Mouse (Mus musculus) neural tube, embryonic 14.5 days (tissue): ENCODE results near the gene Thap8. TPM values are rescaled to one million over a fixed set of nuclear protein-coding genes. Genes with fewer than 3 reads are reported as not detected.

Experiments used
- ATAC-seq: fragments of 200-750 bp; cut with Nextera tagmentation; 2 replicates; pipeline ENCODE4 v1.8.0; 2017; ENCODE audit warnings: low read depth, mild to moderate bottlenecking, moderate TSS enrichment, moderate library complexity
- H3K27ac ChIP-seq: fragments of 300-500 bp; sonication (generic); 2 replicates; pipeline ENCODE4 v1.5.1; 2014; ENCODE audit warnings: low read depth, mild to moderate bottlenecking, control low read depth, low read length, moderate library complexity, mixed read lengths
- H3K27me3 ChIP-seq: fragments of 300-500 bp; sonication (generic); 2 replicates; pipeline ENCODE4 v1.6.1; 2014; ENCODE audit warnings: low read length; ENCODE audit not compliant: control insufficient read depth, insufficient read depth
- H3K36me3 ChIP-seq: fragments of 300-500 bp; sonication (generic); 2 replicates; pipeline ENCODE4 v1.6.1; 2014; ENCODE audit warnings: low read length, mixed read lengths; ENCODE audit not compliant: control insufficient read depth, insufficient read depth
- H3K4me1 ChIP-seq: fragments of 300-500 bp; sonication (generic); 2 replicates; pipeline ENCODE4 v1.6.1; 2014; ENCODE audit warnings: low read length; ENCODE audit not compliant: control insufficient read depth, insufficient read depth
- H3K4me2 ChIP-seq: fragments of 300-500 bp; sonication (generic); 2 replicates; pipeline ENCODE4 v1.6.1; 2014; ENCODE audit warnings: mild to moderate bottlenecking, low read depth, low read length, control low read depth
- H3K4me3 ChIP-seq: fragments of 300-500 bp; sonication (generic); 2 replicates; pipeline ENCODE4 v1.5.1; 2014; ENCODE audit warnings: low read depth, low read length, control low read depth, mixed read lengths
- H3K9ac ChIP-seq: fragments of 300-500 bp; sonication (generic); replicated peaks from 2 replicates; pipeline ENCODE4 v1.6.1; 2014; ENCODE audit warnings: low read depth, mild to moderate bottlenecking, control low read depth, low read length, mixed read lengths
- H3K9me3 ChIP-seq: fragments of 300-500 bp; sonication (generic); 2 replicates; pipeline ENCODE4 v1.6.1; 2016; ENCODE audit warnings: low read length; ENCODE audit not compliant: control insufficient read depth
- WGBS: fragments of 180-500 bp; shearing (Covaris S2); extraction: QIAGEN DNeasy Blood & Tissue Kit; methylation state at CpG from one replicate; pipeline ENCODE4 v1.1.7; 2014; 5-methylcytosine and 5-hydroxymethylcytosine counted together
- polyA plus RNA-seq: library from polyadenylated mRNA; unstranded; fragments of >200 nt; fragmentation: Nextera tagmentation; extraction: Ambion mirVana; gene quantifications from 2 replicates; pipeline ENCODE4 v1.2.1, GENCODE M21; 2014

The Thap8 gene
- polyA plus RNA-seq, 1 experiment from 2014 or later = 1.0 TPM

GRCm38 (mm10) chr7:30320946-30321345, 41.1 kb downstream of the Thap8 start:
- ATAC-seq = no peak
- H3K9me3 ChIP-seq = no peaks in the 10 kb centered on the region

GRCm38 (mm10) chr7:30321539-30322284, 41.8 kb downstream of the Thap8 start, which contains the start of gene E130208F15Rik:
Gene E130208F15Rik (plus strand): TSS chr7:30321740.
- Histone ChIP-seq H3K4me1 (peaks cover 9% of the 10 kb centered on the region), H3K9ac (peak within 1 kb of the TSS; percentile 80), H3K36me3 (no peaks in the 10 kb centered on the region), H3K4me2 (peak within 1 kb of the TSS; percentile 85), H3K4me3 (peak within 1 kb of the TSS; percentile 85), H3K27me3 (no peaks in the 10 kb centered on the region), H3K27ac (peak within 1 kb of the TSS; percentile 82), H3K9me3 (no peaks in the 10 kb centered on the region)
- ATAC-seq = peak; percentile 62
- under 1% methylated on average over 63 of the region's 63 CpGs for WGBS

More at GRCm38 (mm10) chr7:30320946-30321345, 41.1 kb downstream of the Thap8 start:
- Histone ChIP-seq H3K4me3 (peak overlapping the region; percentile 85; the same call in 1 of the 2 replicates), H3K36me3 (no peaks in the 10 kb centered on the region), H3K27ac (no peak overlapping the region), H3K27me3 (no peaks in the 10 kb centered on the region), H3K4me1 (peaks cover 9% of the 10 kb centered on the region), H3K4me2 (peak overlapping the region; percentile 85), H3K9ac (peak overlapping the region; percentile 80; the same call in 1 of the 2 replicates)
- WGBS = 89% methylated on average over 2 of the region's 2 CpGs

DNA sequence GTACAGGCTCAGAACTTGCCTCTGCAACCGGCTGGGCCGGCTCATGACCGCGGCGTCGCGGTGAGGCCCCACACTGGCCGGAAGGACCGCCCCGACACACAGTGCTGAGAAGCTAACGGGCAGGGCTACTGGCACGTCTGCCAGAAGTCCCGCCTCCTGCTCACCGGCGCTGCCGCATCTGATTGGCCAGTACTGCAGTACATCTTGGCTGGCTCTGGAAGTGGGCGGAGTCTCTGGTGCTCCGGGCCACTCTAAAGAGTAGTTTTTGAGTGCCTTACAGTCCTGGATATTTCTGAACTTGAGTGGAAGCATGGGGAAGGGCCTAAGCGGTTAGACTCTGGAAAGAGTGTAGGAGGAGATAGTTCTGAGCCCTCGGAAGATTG, 42.4 kb downstream of the Thap8 start:
- WGBS = under 1% methylated on average over 20 of the region's 20 CpGs
- Histone ChIP-seq H3K4me3 (peak overlapping the region; percentile 85), H3K27me3 (no peaks in the 10 kb centered on the region), H3K9ac (peak overlapping the region; percentile 80), H3K27ac (peak overlapping the region; percentile 82), H3K9me3 (no peaks in the 10 kb centered on the region), H3K4me1 (peaks cover 9% of the 10 kb centered on the region), H3K36me3 (no peaks in the 10 kb centered on the region), H3K4me2 (peak overlapping the region; percentile 85)
- peak; percentile 99 for ATAC-seq

DNA sequence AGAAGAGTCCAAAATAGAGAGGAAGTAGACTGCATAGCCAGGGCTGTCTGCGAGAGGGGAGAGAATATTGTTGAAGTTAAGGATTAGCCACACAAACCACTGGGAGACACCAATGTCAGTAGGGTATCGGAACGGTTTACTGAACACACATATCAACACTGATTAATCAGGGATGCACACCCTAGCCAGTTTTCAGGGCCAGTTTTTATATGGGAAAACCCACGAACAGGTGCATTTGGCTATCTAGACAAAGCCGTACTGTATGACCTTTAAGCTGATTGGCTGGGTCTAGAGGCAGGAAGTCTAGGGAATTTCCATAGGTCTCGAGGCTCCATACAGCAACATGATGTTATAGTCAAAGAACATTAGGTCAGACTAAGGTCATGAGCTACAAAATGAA, 43.0 kb downstream of the Thap8 start:
- WGBS = 42% methylated on average over 6 of the region's 6 CpGs
- peaks cover 9% of the 10 kb centered on the region for H3K4me1 ChIP-seq
- H3K36me3 ChIP-seq = no peaks in the 10 kb centered on the region
- peak overlapping the region; percentile 85 for H3K4me3 ChIP-seq
- H3K27me3 ChIP-seq = no peaks in the 10 kb centered on the region
- no peak overlapping the region for H3K27ac ChIP-seq
- no peaks in the 10 kb centered on the region for H3K9me3 ChIP-seq
- ATAC-seq = no peak
- peak overlapping the region; percentile 43 for H3K4me2 ChIP-seq
- H3K9ac ChIP-seq = no peak overlapping the region

GRCm38 (mm10) chr7:30323795-30324194, 43.9 kb downstream of the Thap8 start, which contains the start of gene Sdhaf1:
Gene Sdhaf1 (minus strand): TSS chr7:30323895.
- 84% methylated on average over 3 of the region's 3 CpGs for WGBS
- H3K4me2 ChIP-seq = peak within 1 kb of the TSS; percentile 43
- H3K36me3 ChIP-seq = no peaks in the 10 kb centered on the region
- no peaks in the 10 kb centered on the region for H3K27me3 ChIP-seq
- no peak within 1 kb of the TSS for H3K9ac ChIP-seq
- no peak for ATAC-seq
- H3K4me1 ChIP-seq = peaks cover 9% of the 10 kb centered on the region
- peak within 1 kb of the TSS; percentile 85 for H3K4me3 ChIP-seq
- no peak within 1 kb of the TSS for H3K27ac ChIP-seq
- H3K9me3 ChIP-seq = no peaks in the 10 kb centered on the region

DNA sequence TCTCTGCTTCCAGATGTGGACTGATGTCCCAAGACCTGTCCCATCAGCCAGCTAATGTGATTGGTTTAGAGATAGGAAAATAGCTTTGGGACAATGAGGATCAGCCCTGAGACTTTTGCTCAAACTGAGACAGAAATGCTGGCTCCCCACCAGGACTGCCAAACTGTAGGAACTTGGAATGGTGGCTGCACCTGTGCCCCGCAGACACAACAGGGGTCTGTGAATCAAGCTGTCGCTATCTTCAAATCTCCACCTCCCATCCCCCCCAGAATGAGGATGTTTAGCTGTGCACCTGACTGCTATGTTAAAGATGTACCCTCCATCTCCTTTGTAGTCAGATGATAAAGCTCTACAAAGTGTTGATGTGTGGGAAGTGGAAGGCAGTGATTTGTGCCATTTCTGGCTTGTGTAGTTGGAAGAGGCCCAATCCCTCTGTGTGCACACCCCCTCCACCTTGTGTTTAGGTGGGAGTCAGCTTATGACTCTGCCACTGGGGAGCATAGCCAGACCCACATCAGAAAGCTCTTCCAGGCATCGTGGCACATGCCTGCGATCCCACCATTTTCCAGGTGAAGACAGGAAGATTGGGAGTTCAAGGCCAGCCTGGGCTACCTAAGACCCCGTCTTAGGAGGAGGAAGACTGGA, 44.5 kb downstream of the Thap8 start:
- Histone ChIP-seq H3K27me3 (no peaks in the 10 kb centered on the region), H3K27ac (no peak overlapping the region), H3K36me3 (no peaks in the 10 kb centered on the region), H3K4me3 (no peak overlapping the region), H3K9me3 (no peaks in the 10 kb centered on the region), H3K4me2 (no peak overlapping the region), H3K4me1 (peaks cover 9% of the 10 kb centered on the region), H3K9ac (no peak overlapping the region)
- ATAC-seq = no peak
- WGBS = 82% methylated on average over 5 of the region's 5 CpGs

GRCm38 (mm10) chr7:30325364-30325763, 45.5 kb downstream of the Thap8 start:
- WGBS = 42% methylated on average over 2 of the region's 2 CpGs
- Histone ChIP-seq H3K9me3 (no peaks in the 10 kb centered on the region), H3K9ac (no peak overlapping the region), H3K4me2 (no peak overlapping the region), H3K4me1 (peaks cover 9% of the 10 kb centered on the region), H3K36me3 (no peaks in the 10 kb centered on the region), H3K27me3 (no peaks in the 10 kb centered on the region), H3K4me3 (no peak overlapping the region), H3K27ac (no peak overlapping the region)
- no peak for ATAC-seq

- Histone ChIP-seq H3K4me3 (no peak overlapping the region), H3K27me3 (no peaks in the 10 kb centered on the region), H3K9ac (no peak overlapping the region), H3K36me3 (no peaks in the 10 kb centered on the region), H3K4me2 (no peak overlapping the region), H3K27ac (no peak overlapping the region), H3K9me3 (no peaks in the 10 kb centered on the region), H3K4me1 (peaks cover under 1% of the 10 kb centered on the region)
- no peak for ATAC-seq
Observed at GRCm38 (mm10) chr7:30326427-30326826, 46.5 kb downstream of the Thap8 start.

- no peaks in the 10 kb centered on the region for H3K9me3 ChIP-seq
- WGBS = 45% methylated on average over 15 of the region's 15 CpGs
- H3K9ac ChIP-seq = no peak overlapping the region
- no peak overlapping the region for H3K4me3 ChIP-seq
- H3K27me3 ChIP-seq = no peaks in the 10 kb centered on the region
- H3K4me1 ChIP-seq = no peaks in the 10 kb centered on the region
- no peak overlapping the region for H3K4me2 ChIP-seq
- H3K27ac ChIP-seq = no peak overlapping the region
- H3K36me3 ChIP-seq = no peaks in the 10 kb centered on the region
- ATAC-seq = no peak
Observed at GRCm38 (mm10) chr7:30327140-30327539, 47.2 kb downstream of the Thap8 start.
